Mouse (Mus musculus) yolk sac, embryonic 10.5 days (tissue): ENCODE results near the gene Sik1.

Experiments
- DNase-seq: peaks from one replicate; pipeline ENCODE4 v3.0.0-alpha.2; 2017; ENCODE audit warnings: low spot score

Gene Sik1

DNA sequence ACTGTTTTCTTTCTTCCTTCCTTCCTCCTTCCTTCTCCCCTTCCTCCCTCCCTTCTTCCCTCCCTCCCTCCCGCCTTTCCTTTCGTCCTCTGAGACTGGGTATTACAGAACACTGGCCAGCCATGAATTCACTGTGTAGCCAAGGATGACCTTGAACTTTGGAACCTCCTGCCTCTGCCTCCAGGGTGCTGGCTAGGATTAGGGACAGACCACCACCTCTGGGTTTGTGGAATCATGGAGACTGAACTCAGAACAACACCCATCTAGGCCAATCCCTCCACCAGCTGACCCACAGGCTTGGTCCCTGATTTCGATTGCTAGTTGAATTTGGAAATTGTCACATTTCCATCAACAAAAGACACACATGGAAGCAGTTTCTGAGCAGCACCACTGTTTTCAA lies 49.1 kb downstream of the Sik1 start:
- DNase-seq = no peak

DNA sequence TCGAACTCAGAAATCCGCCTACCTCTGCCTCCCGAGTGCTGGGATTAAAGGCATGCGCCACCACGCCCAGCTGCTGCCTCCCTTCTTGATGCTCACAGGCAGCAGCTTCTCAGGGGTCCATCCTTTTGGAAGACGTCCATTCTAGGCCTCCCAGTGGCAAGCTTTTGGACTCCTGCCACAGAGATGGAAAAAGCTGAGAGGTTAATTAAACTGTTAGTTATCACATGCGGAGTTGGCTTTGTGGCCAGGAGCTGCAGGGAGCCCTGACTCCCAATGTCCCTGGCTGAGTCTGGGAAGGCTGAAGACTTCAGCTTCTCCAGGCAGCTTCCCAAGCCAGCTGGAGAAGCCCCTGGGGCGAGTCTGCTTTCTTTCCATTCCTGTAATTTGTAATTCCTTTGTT lies 49.6 kb downstream of the Sik1 start:
- no peak for DNase-seq

DNA sequence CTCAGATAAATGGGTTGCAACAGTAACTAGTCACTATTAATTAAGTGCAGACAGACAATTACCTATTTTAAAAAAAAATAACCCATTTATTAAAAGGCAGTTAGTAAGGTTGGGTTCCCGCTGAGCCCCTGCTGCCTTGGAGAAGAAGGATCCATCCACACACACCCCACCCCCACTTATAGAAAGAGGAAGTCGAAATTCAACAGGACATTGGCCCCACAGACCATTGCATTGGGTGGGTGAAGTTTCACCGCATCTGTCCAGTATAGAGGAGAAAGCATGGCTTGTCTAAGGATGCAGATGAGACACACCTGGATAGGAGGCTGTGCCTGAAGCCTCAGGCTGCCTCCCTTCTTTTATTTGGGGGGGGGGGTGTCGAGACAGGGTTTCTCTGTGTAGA lies 50.0 kb downstream of the Sik1 start:
- no peak for DNase-seq

DNA sequence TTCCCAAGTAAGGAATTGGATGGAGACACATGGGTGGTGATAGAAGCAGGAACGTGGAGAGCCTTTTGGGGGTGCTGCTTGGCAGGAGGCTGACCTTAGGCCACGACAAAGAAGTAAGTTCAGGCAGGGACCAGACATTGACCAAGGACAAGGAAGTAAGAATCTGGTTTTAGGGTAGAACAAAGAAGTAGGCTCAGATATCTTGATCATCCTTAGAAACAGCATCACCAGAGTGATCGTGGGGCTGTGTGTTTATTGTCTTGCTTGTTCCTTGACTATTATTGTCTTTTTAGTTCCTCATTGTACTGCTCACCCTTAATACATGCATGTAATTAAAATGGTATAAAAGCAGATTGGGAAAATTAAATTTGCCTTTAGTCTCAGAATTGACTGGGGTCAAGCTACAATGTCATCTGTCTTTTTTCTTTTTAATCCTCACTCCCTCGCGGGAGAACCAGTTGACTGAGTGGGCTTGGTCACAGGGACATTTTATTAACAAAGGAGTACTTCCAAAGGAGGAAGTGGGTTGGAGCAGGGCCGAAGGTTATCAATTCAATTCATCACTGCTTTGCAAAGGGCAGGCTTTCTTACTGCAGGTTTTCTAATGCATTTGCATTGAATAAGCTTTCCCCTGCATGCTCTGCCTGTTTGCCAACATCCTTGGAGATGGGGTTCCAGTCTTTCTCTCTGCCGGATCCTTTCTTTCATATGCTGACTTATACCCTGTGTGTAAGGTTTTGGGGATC lies 53.2 kb downstream of the Sik1 start:
- DNase-seq = no peak

DNA sequence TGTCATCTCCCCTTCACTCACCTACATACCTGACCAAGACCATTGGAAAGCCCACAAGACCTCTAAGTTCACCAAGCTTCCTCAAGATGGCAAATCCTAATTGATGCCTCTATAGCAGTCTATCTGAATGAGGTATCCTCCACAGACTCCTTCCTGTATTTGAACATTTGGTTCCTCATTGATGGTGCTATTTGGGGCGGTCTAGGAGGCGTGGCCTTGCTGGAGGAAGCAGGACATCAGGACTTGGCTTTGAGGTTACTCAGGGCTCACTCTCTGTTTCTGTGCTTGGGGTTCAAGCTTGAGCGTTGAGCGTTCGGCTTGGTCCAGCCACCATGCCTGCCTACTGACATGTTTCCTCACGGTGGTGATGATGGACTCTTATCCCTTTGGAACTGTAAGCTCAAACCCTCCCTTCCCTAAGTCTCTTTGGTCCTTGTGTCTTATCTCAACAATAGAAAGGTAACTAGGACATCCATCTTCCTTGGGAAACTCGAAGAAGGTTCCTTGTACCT lies 54.7 kb downstream of the Sik1 start:
- DNase-seq = no peak

DNA sequence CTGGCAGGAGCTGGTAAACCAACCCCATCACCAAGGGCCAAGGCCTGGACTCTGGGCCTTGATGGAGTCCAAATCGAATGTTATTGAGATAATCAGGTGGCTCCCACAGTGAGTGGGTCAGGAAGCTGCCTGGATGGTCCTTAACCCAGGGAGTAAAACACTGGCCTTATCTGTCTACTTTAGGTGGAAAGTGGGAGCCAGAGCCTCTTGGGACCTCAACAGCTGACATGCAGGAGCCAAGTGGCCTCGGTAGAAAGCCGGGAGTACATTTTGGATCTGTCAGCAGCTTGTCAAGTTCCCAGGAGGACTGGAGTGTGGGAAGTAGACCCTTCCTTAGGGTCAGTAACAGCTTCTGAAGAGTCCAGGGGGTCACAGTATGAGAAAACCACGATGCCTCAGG lies 59.7 kb downstream of the Sik1 start:
- no peak for DNase-seq
